Mouse (Mus musculus): ENCODE data around the gene Trip6.

DNA sequence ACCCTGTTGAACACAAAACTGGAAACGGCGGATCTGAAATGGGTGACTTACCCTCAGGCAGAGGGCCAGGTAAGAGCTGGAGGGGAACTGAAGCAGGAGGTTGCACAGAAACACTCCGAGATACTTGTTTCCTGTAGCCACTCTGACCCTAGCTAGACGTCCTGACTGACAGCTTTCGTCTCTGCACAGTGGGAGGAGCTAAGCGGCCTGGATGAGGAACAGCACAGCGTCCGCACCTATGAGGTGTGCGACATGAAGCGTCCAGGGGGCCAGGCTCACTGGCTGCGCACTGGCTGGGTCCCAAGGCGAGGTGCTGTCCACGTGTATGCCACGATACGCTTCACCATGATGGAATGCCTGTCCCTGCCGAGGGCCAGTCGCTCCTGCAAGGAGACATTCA, 39.9 kb upstream of the Trip6 start:
- TF ChIP-seq CTCF (IDR thresholded peaks at IDR 0.05; ENCODE audit: extremely low read depth, insufficient read depth, low read length) (no peak), POLR2A (IDR thresholded peaks at IDR 0.05; ENCODE audit: extremely low read depth, insufficient read depth, low read length) (no peak)
